In the genomic region with DNA sequence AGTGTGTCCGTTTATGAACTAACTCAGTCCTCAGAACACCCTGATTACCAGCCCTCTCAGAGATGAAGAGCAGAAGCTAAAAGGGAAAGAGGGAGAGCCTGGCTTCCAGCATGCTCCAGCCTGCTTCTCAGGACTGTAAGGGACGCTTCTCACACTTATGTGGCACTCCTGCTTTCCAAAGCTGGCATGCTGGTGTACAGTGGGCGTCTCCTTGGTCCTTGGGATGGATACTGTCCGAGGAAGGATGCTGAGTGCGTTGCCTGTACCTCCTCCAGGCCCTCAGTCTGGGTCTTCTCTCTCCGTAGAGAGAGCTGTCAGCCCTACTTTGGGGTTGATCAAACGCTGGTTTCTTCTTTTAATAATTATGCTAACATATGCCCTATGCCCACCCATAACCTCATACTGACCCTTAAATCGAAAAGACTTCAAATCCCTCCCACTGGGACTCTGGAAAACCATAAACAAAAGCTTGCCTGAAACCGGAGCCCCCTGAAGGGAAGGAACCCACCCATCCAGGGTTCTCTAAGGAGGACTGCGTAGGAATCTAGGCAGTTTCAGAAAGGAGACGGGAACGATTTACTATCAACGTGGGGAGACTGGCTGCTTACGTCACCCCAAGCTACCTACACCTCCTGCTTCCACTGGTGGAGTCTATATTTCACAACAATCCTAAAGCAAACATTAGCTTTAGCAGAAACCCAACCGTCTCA, we compare ENCODE assay signal across 10 mouse cellular contexts. TPM values are rescaled to one million over a fixed set of nuclear protein-coding genes. Genes with fewer than 3 reads are reported as not detected.
DNase-seq lines count a peak whose midpoint lies in the region; ATAC-seq and TF ChIP-seq lines count a peak whose summit lies in the region.
"Had no signal": no experiment of that assay in that cellular context is flagged by ENCODE, and none has a peak within 500 bp of the region (broad histone marks: within the 10 kb centered on the region; RNA-seq: fewer than 3 reads in every experiment).

No protein-coding gene starts in this region.

- no peak overlapping the region for H3K9ac ChIP-seq in kidney, embryonic 16.5 days (replicated peaks; ENCODE audit: low read length)
- no peak overlapping the region; the same call in 1 of the 2 replicates for H3K9ac ChIP-seq in forebrain, embryonic 12.5 days
- H3K9ac ChIP-seq in hindbrain, embryonic 16.5 days (ENCODE audit: low read depth, low read length) = no peak overlapping the region
- no peak overlapping the region for H3K9ac ChIP-seq in midbrain, postnatal 0 days (replicated peaks; ENCODE audit: low read length, poor library complexity, severe bottlenecking)

- H3K4me2 ChIP-seq in kidney, embryonic 16.5 days (replicated peaks; ENCODE audit: low read depth, low read length) = peak overlapping the region; percentile 33
- H3K4me2 ChIP-seq in forebrain, embryonic 12.5 days = peak overlapping the region; percentile 75
- H3K4me2 ChIP-seq in hindbrain, embryonic 16.5 days (ENCODE audit: low read length) = peak overlapping the region; percentile 13
- 0 out of 2 replicates have a peak overlapping the region, but pooled peaks have one; percentile 9 for H3K4me2 ChIP-seq in midbrain, postnatal 0 days (ENCODE audit: low read depth, low read length, poor library complexity, severe bottlenecking)

- no peak overlapping the region for H3K4me3 ChIP-seq in kidney, embryonic 16.5 days (ENCODE audit: low read length)
- H3K4me3 ChIP-seq in forebrain, embryonic 12.5 days (replicated peaks) = no peak overlapping the region
- H3K4me3 ChIP-seq in hindbrain, embryonic 16.5 days (ENCODE audit: low read length) = no peak overlapping the region
- H3K4me3 ChIP-seq in midbrain, postnatal 0 days (ENCODE audit: low read depth, low read length) = no peak overlapping the region
- H3K4me3 ChIP-seq: erythroblast, embryonic 14.5 days had no signal

- no peak overlapping the region for H3K27ac ChIP-seq in kidney, embryonic 16.5 days (ENCODE audit: low read length)
- H3K27ac ChIP-seq in forebrain, embryonic 12.5 days = no peak overlapping the region
- no peak overlapping the region for H3K27ac ChIP-seq in hindbrain, embryonic 16.5 days (ENCODE audit: low read depth, low read length)
- H3K27ac ChIP-seq in midbrain, postnatal 0 days (ENCODE audit: low read depth, low read length) = no peak overlapping the region

- H3K36me3 ChIP-seq in kidney, embryonic 16.5 days (ENCODE audit: insufficient read depth, low read length) = no peaks in the 10 kb centered on the region
- H3K36me3 ChIP-seq in forebrain, embryonic 12.5 days (replicated peaks) = no peaks in the 10 kb centered on the region
- no peaks in the 10 kb centered on the region for H3K36me3 ChIP-seq in hindbrain, embryonic 16.5 days (ENCODE audit: control insufficient read depth, insufficient read depth, low read length)
- no peaks in the 10 kb centered on the region for H3K36me3 ChIP-seq in midbrain, postnatal 0 days (ENCODE audit: insufficient read depth, low read length)

- H3K27me3 ChIP-seq in kidney, embryonic 16.5 days (ENCODE audit: insufficient read depth, low read length) = peaks cover 3% of the 10 kb centered on the region; the same call in 1 of the 2 replicates
- peaks cover 14% of the 10 kb centered on the region; the same call in 1 of the 2 replicates for H3K27me3 ChIP-seq in forebrain, embryonic 12.5 days
- no peaks in the 10 kb centered on the region for H3K27me3 ChIP-seq in hindbrain, embryonic 16.5 days (replicated peaks; ENCODE audit: control insufficient read depth, insufficient read depth, low read length)
- no peaks in the 10 kb centered on the region for H3K27me3 ChIP-seq in midbrain, postnatal 0 days (ENCODE audit: insufficient read depth, low read length)

- H3K4me1 ChIP-seq in kidney, embryonic 16.5 days (ENCODE audit: insufficient read depth, low read length) = peaks cover 11% of the 10 kb centered on the region
- H3K4me1 ChIP-seq in forebrain, embryonic 12.5 days = peaks cover 31% of the 10 kb centered on the region
- peaks cover 3% of the 10 kb centered on the region; the same call in 1 of the 2 replicates for H3K4me1 ChIP-seq in hindbrain, embryonic 16.5 days (ENCODE audit: control insufficient read depth, insufficient read depth, low read depth, low read length)
- H3K4me1 ChIP-seq in midbrain, postnatal 0 days (ENCODE audit: insufficient read depth, low read length) = peaks cover 10% of the 10 kb centered on the region; the same call in 1 of the 2 replicates

- TF ChIP-seq CTCF in midbrain, postnatal 0 days (IDR thresholded peaks at IDR 0.05) = no peak

- ATAC-seq in kidney, embryonic 16.5 days (ENCODE audit: low FRiP score, low TSS enrichment) = no peak
- ATAC-seq in forebrain, embryonic 12.5 days (ENCODE audit: low FRiP score) = no peak
- no peak for ATAC-seq in hindbrain, embryonic 16.5 days
- ATAC-seq in midbrain, postnatal 0 days (ENCODE audit: low FRiP score) = no peak

- peaks cover 5% of the 10 kb centered on the region; the same call in 1 of the 2 replicates for H3K9me3 ChIP-seq in kidney, embryonic 16.5 days (ENCODE audit: low read length)
- 0 out of 2 replicates have a peak, but pooled peaks cover 3% of the 10 kb centered on the region for H3K9me3 ChIP-seq in forebrain, embryonic 12.5 days
- H3K9me3 ChIP-seq in hindbrain, embryonic 16.5 days (ENCODE audit: control insufficient read depth, low read length) = no peaks in the 10 kb centered on the region
- no peaks in the 10 kb centered on the region for H3K9me3 ChIP-seq in midbrain, postnatal 0 days (ENCODE audit: low read length)

- 38% methylated on average over 15 of the region's 15 CpGs for WGBS in kidney, embryonic 16.5 days
- 73% methylated on average over 15 of the region's 15 CpGs for WGBS in forebrain, embryonic 12.5 days
- 51% methylated on average over 15 of the region's 15 CpGs for WGBS in hindbrain, embryonic 16.5 days
- WGBS in midbrain, postnatal 0 days = 59% methylated on average over 15 of the region's 15 CpGs

- no peak for DNase-seq in kidney, postnatal 10 days
- no peak for DNase-seq in midbrain, postnatal 0 days (ENCODE audit: low spot score)
- no peak for DNase-seq in right cerebral cortex, postnatal 36 days (ENCODE audit: low spot score in 2 of 2)
- no peak for DNase-seq in adrenal gland, adult (ENCODE audit: inconsistent age in 2 of 2, low spot score in 1 of 2)
- no peak for DNase-seq in kidney, adult 18-20 months
- DNase-seq: layer of hippocampus, adult 9-11 months had no signal

RNA-seq across cellular contexts. Expression of a gene that starts 1.7 kb away (rescaled TPM):
- 10.8 and 13.1 TPM in 2 replicates for polyA plus RNA-seq in kidney, embryonic 16.5 days (2015; fragmentation: Nextera tagmentation; extraction: Ambion mirVana)
- 6.1 and 6.5 TPM in 2 replicates for polyA plus RNA-seq in forebrain, embryonic 12.5 days (2016; fragmentation: Nextera tagmentation; extraction: Ambion mirVana)
- 4.4 and 7.0 TPM in 2 replicates for polyA plus RNA-seq in hindbrain, embryonic 16.5 days (2015; fragmentation: Nextera tagmentation; extraction: Ambion mirVana)
- total RNA-seq in midbrain, postnatal 0 days (2014; rRNA removed) = 5.9 and 6.1 TPM in 2 replicates
- polyA plus RNA-seq in midbrain, postnatal 0 days (2015; fragmentation: Nextera tagmentation; extraction: Ambion mirVana) = 3.1 and 3.5 TPM in 2 replicates
- polyA plus RNA-seq: erythroblast, embryonic 14.5 days had no signal

RNA-seq across cellular contexts. Expression of a gene that starts 56.4 kb away (rescaled TPM):
- polyA plus RNA-seq in kidney, embryonic 16.5 days (2015; fragmentation: Nextera tagmentation; extraction: Ambion mirVana) = 18.0 and 24.1 TPM in 2 replicates
- 23.5 and 25.5 TPM in 2 replicates for polyA plus RNA-seq in forebrain, embryonic 12.5 days (2016; fragmentation: Nextera tagmentation; extraction: Ambion mirVana)
- 14.8 and 17.1 TPM in 2 replicates for polyA plus RNA-seq in hindbrain, embryonic 16.5 days (2015; fragmentation: Nextera tagmentation; extraction: Ambion mirVana)
- 8.8 and 24.0 TPM in 2 replicates for total RNA-seq in midbrain, postnatal 0 days (2014; rRNA removed)
- 12.3 and 18.4 TPM in 2 replicates for polyA plus RNA-seq in midbrain, postnatal 0 days (2015; fragmentation: Nextera tagmentation; extraction: Ambion mirVana)

Comparison
In these comparisons a context has a peak if more than half of its experiments do, and no peak if none do; other contexts are left out.
1. H3K4me2 ChIP-seq: peak in every context shown above with its lines; median percentile 75 in forebrain, embryonic 12.5 days; 33 in kidney, embryonic 16.5 days; 13 in hindbrain, embryonic 16.5 days; 9 in midbrain, postnatal 0 days.